Mouse (Mus musculus): ENCODE results near the gene Sva. TPM values are rescaled to one million over a fixed set of nuclear protein-coding genes. Genes with fewer than 3 reads are reported as not detected.

Sva gene
- not detected in 2 replicates for polyA plus RNA-seq (2015; fragmentation: Nextera tagmentation; extraction: Ambion mirVana)

GRCm38 (mm10) chr6:42038094-42038493, at the start of gene Sva:
Gene Sva, plus strand, starts transcription at chr6:42038394.
- no peak for ATAC-seq (ENCODE audit: low read depth)
- no peak within 1 kb of the TSS for H3K4me3 ChIP-seq

More at GRCm38 (mm10) chr6:42038094-42038493, at the start of gene Sva:
- Histone ChIP-seq H3K4me1 (replicated peaks) (no peaks in the 10 kb centered on the region), H3K27ac (replicated peaks) (no peak within 1 kb of the TSS), H3K4me2 (no peak within 1 kb of the TSS), H3K9me3 (no peaks in the 10 kb centered on the region), H3K9ac (no peak within 1 kb of the TSS), H3K27me3 (no peaks in the 10 kb centered on the region), H3K36me3 (no peaks in the 10 kb centered on the region)

Other genes starting within 250 kb of the Sva start
- gene Pip, start 190.9 kb upstream of the Sva start, polyA plus RNA-seq (2015; fragmentation: Nextera tagmentation; extraction: Ambion mirVana), result not detected in 2 replicates
- not detected in 2 replicates for gene Sval2, start 185.4 kb upstream of the Sva start, polyA plus RNA-seq (2015; fragmentation: Nextera tagmentation; extraction: Ambion mirVana)
- gene Sval1, start 86.8 kb upstream of the Sva start, polyA plus RNA-seq (2015; fragmentation: Nextera tagmentation; extraction: Ambion mirVana), result not detected in 2 replicates
- not detected in 2 replicates for gene Sval3, start 70.3 kb upstream of the Sva start, polyA plus RNA-seq (2015; fragmentation: Nextera tagmentation; extraction: Ambion mirVana)
- not detected in 2 replicates for gene Tas2r139, start 102.5 kb downstream of the Sva start, polyA plus RNA-seq (2015; fragmentation: Nextera tagmentation; extraction: Ambion mirVana)
- gene Tas2r144, start 176.9 kb downstream of the Sva start, polyA plus RNA-seq (2015; fragmentation: Nextera tagmentation; extraction: Ambion mirVana), result not detected in 2 replicates
- 17.7 and 17.8 TPM in 2 replicates for gene Gstk1, start 207.5 kb downstream of the Sva start, polyA plus RNA-seq (2015; fragmentation: Nextera tagmentation; extraction: Ambion mirVana)
- 0.26 and 0.28 TPM in 2 replicates for gene Tmem139, start 223.6 kb downstream of the Sva start, polyA plus RNA-seq (2015; fragmentation: Nextera tagmentation; extraction: Ambion mirVana)
- 39.1 and 45.5 TPM in 2 replicates for gene Casp2, start 226.6 kb downstream of the Sva start, polyA plus RNA-seq (2015; fragmentation: Nextera tagmentation; extraction: Ambion mirVana)
- 1.7 and 2.0 TPM in 2 replicates for gene Clcn1, start 248.3 kb downstream of the Sva start, polyA plus RNA-seq (2015; fragmentation: Nextera tagmentation; extraction: Ambion mirVana)

Data from neural tube, embryonic 13.5 days (tissue).